Mouse (Mus musculus) midbrain, embryonic 15.5 days (tissue): ENCODE results near the gene Mylpf. TPM values are rescaled to one million over a fixed set of nuclear protein-coding genes. Genes with fewer than 3 reads are reported as not detected.

Experiments
- ATAC-seq: fragments of 200-750 bp; cut with Nextera tagmentation; replicated peaks from 2 replicates; pipeline ENCODE4 v1.8.0; 2017; ENCODE audit warnings: moderate TSS enrichment
- H3K27ac ChIP-seq: fragments of 300-500 bp; sonication (generic); 2 replicates; pipeline ENCODE4 v1.5.1; 2015; ENCODE audit warnings: mild to moderate bottlenecking, inconsistent platforms
- H3K27me3 ChIP-seq: fragments of 300-500 bp; sonication (generic); replicated peaks from 2 replicates; pipeline ENCODE4 v1.6.1; 2015; ENCODE audit warnings: inconsistent platforms
- H3K36me3 ChIP-seq: fragments of 300-500 bp; sonication (generic); replicated peaks from 2 replicates; pipeline ENCODE4 v1.6.1; 2015; ENCODE audit warnings: inconsistent platforms
- H3K4me1 ChIP-seq: fragments of 300-500 bp; sonication (generic); 2 replicates; pipeline ENCODE4 v1.6.1; 2015; ENCODE audit warnings: inconsistent platforms
- H3K4me2 ChIP-seq: fragments of 300-500 bp; sonication (generic); 2 replicates; pipeline ENCODE4 v1.6.1; 2015; ENCODE audit warnings: inconsistent platforms, mild to moderate bottlenecking, moderate library complexity
- H3K4me3 ChIP-seq: fragments of 300-500 bp; sonication (generic); 2 replicates; pipeline ENCODE4 v1.5.1; 2015; ENCODE audit warnings: mild to moderate bottlenecking, inconsistent platforms
- H3K9ac ChIP-seq: fragments of 300-500 bp; sonication (generic); 2 replicates; pipeline ENCODE4 v1.6.1; 2015; ENCODE audit warnings: mild to moderate bottlenecking, inconsistent platforms
- H3K9me3 ChIP-seq: fragments of 300-500 bp; sonication (generic); 2 replicates; pipeline ENCODE4 v1.6.1; 2016; ENCODE audit warnings: inconsistent platforms
- WGBS: fragments of 180-500 bp; shearing (Covaris S2); methylation state at CpG from one replicate; pipeline ENCODE4 v1.1.7; 2015; ENCODE audit warnings: mixed read lengths; 5-methylcytosine and 5-hydroxymethylcytosine counted together
- polyA plus RNA-seq: library from polyadenylated mRNA; unstranded; fragments of >200 nt; fragmentation: Nextera tagmentation; extraction: Ambion mirVana; gene quantifications from 2 replicates; pipeline ENCODE4 v1.2.1, GENCODE M21; 2015

The Mylpf gene
- polyA plus RNA-seq, 1 experiment from 2014 or later = 3.9 TPM

- Histone ChIP-seq H3K4me1 (peaks cover 7% of the 10 kb centered on the region; the same call in 1 of the 2 replicates), H3K27me3 (0 out of 2 replicates have a peak, but pooled peaks cover 4% of the 10 kb centered on the region), H3K9ac (no peak overlapping the region), H3K4me2 (no peak overlapping the region), H3K9me3 (no peaks in the 10 kb centered on the region), H3K36me3 (no peaks in the 10 kb centered on the region), H3K4me3 (no peak overlapping the region), H3K27ac (no peak overlapping the region)
- 95% methylated on average over 4 of the region's 4 CpGs for WGBS
- ATAC-seq = no peak
Measured at GRCm38 (mm10) chr7:127218670-127219069, 10.0 kb downstream of the Mylpf start.

- Histone ChIP-seq H3K9ac (no peak overlapping the region), H3K4me2 (no peak overlapping the region), H3K9me3 (no peaks in the 10 kb centered on the region), H3K27me3 (no peaks in the 10 kb centered on the region), H3K36me3 (no peaks in the 10 kb centered on the region), H3K27ac (no peak overlapping the region), H3K4me1 (no peaks in the 10 kb centered on the region), H3K4me3 (no peak overlapping the region)
- no peak for ATAC-seq
- 84% methylated on average over 6 of the region's 6 CpGs for WGBS
Measured at GRCm38 (mm10) chr7:127220440-127220839, 11.8 kb downstream of the Mylpf start.

- Histone ChIP-seq H3K4me3 (no peak overlapping the region), H3K27me3 (no peaks in the 10 kb centered on the region), H3K9ac (no peak overlapping the region), H3K4me2 (no peak overlapping the region), H3K36me3 (no peaks in the 10 kb centered on the region), H3K27ac (no peak overlapping the region), H3K9me3 (no peaks in the 10 kb centered on the region), H3K4me1 (no peaks in the 10 kb centered on the region)
- 96% methylated on average over 3 of the region's 3 CpGs for WGBS
- ATAC-seq = no peak
Measured at GRCm38 (mm10) chr7:127223106-127223505, 14.4 kb downstream of the Mylpf start.

GRCm38 (mm10) chr7:127223515-127224478 is 15.1 kb downstream of the Mylpf start:
- H3K9me3 ChIP-seq = no peaks in the 10 kb centered on the region

GRCm38 (mm10) chr7:127224616-127225015 is 15.9 kb downstream of the Mylpf start:
- Histone ChIP-seq H3K27me3 (no peaks in the 10 kb centered on the region), H3K9me3 (no peaks in the 10 kb centered on the region), H3K9ac (no peak overlapping the region), H3K27ac (no peak overlapping the region), H3K4me2 (no peak overlapping the region), H3K4me1 (peaks cover under 1% of the 10 kb centered on the region; the same call in 1 of the 2 replicates), H3K36me3 (no peaks in the 10 kb centered on the region), H3K4me3 (no peak overlapping the region)
- ATAC-seq = no peak
- WGBS = 90% methylated on average over 6 of the region's 6 CpGs

More at GRCm38 (mm10) chr7:127223515-127224478, 15.1 kb downstream of the Mylpf start:
- WGBS = 88% methylated on average over 6 of the region's 6 CpGs
- Histone ChIP-seq H3K4me1 (no peaks in the 10 kb centered on the region), H3K27ac (no peak overlapping the region), H3K9ac (no peak overlapping the region), H3K27me3 (no peaks in the 10 kb centered on the region), H3K4me2 (no peak overlapping the region), H3K36me3 (no peaks in the 10 kb centered on the region), H3K4me3 (no peak overlapping the region)
- no peak for ATAC-seq

- 87% methylated on average over 11 of the region's 11 CpGs for WGBS
- H3K9ac ChIP-seq = no peak overlapping the region
- H3K9me3 ChIP-seq = no peaks in the 10 kb centered on the region
- H3K27me3 ChIP-seq = no peaks in the 10 kb centered on the region
- no peak overlapping the region for H3K4me2 ChIP-seq
- peaks cover 8% of the 10 kb centered on the region for H3K4me1 ChIP-seq
- no peak overlapping the region for H3K27ac ChIP-seq
- H3K36me3 ChIP-seq = no peaks in the 10 kb centered on the region
- H3K4me3 ChIP-seq = no peak overlapping the region
- ATAC-seq = no peak
Measured at GRCm38 (mm10) chr7:127225147-127225995, 16.7 kb downstream of the Mylpf start.

GRCm38 (mm10) chr7:127228615-127229303 is 20.1 kb downstream of the Mylpf start:
- Histone ChIP-seq H3K27ac (no peak overlapping the region), H3K4me1 (peaks cover 24% of the 10 kb centered on the region), H3K4me2 (no peak overlapping the region), H3K27me3 (no peaks in the 10 kb centered on the region), H3K36me3 (no peaks in the 10 kb centered on the region), H3K4me3 (no peak overlapping the region), H3K9ac (no peak overlapping the region), H3K9me3 (no peaks in the 10 kb centered on the region)
- no peak for ATAC-seq
- 61% methylated on average over 4 of the region's 4 CpGs for WGBS

- Histone ChIP-seq H3K9ac (peak overlapping the region; percentile 99; the same call in 1 of the 2 replicates), H3K4me2 (peak overlapping the region; percentile 62), H3K27ac (peak overlapping the region; percentile 99; the same call in 1 of the 2 replicates), H3K27me3 (no peaks in the 10 kb centered on the region), H3K4me1 (peaks cover 37% of the 10 kb centered on the region), H3K4me3 (peak overlapping the region; percentile 97), H3K9me3 (no peaks in the 10 kb centered on the region), H3K36me3 (peaks cover 12% of the 10 kb centered on the region)
- no peak for ATAC-seq
- 74% methylated on average over 3 of the region's 3 CpGs for WGBS
Measured at GRCm38 (mm10) chr7:127231376-127231775, 22.7 kb downstream of the Mylpf start.

- H3K9me3 ChIP-seq = no peaks in the 10 kb centered on the region
- H3K4me2 ChIP-seq = peak overlapping the region; percentile 62
- peaks cover 37% of the 10 kb centered on the region for H3K4me1 ChIP-seq
- H3K9ac ChIP-seq = peak overlapping the region; percentile 99
- H3K36me3 ChIP-seq = peaks cover 19% of the 10 kb centered on the region
- no peak for ATAC-seq
- H3K4me3 ChIP-seq = peak overlapping the region; percentile 97
- H3K27ac ChIP-seq = peak overlapping the region; percentile 99
- H3K27me3 ChIP-seq = no peaks in the 10 kb centered on the region
- WGBS = 3% methylated on average over 20 of the region's 20 CpGs
Measured at GRCm38 (mm10) chr7:127231826-127232621, 23.3 kb downstream of the Mylpf start.

- peak; percentile 91 for ATAC-seq
- under 1% methylated on average over 63 of the region's 64 CpGs for WGBS
- no peaks in the 10 kb centered on the region for H3K27me3 ChIP-seq
Measured at GRCm38 (mm10) chr7:127232622-127233367, 24.1 kb downstream of the Mylpf start, which contains the start of the genes Zfp553 and Sept1. TSS of gene Zfp553 (plus strand) at chr7:127233061. TSS of gene Sept1 (minus strand) at chr7:127233130.

More at GRCm38 (mm10) chr7:127232622-127233367, 24.1 kb downstream of the Mylpf start, which contains the start of the genes Zfp553 and Sept1:
- Histone ChIP-seq H3K4me2 (peak within 1 kb of the TSS; percentile 62), H3K4me3 (peak within 1 kb of the TSS; percentile 97), H3K27ac (peak within 1 kb of the TSS; percentile 99), H3K4me1 (peaks cover 38% of the 10 kb centered on the region), H3K9ac (peak within 1 kb of the TSS; percentile 99), H3K9me3 (no peaks in the 10 kb centered on the region), H3K36me3 (peaks cover 26% of the 10 kb centered on the region)
